Mouse (Mus musculus) liver, embryonic 13.5 days (tissue): Measurements from ENCODE around the gene Serpinb1c. TPM values are rescaled to one million over a fixed set of nuclear protein-coding genes. Genes with fewer than 3 reads are reported as not detected.
"Not testable (repeated sequence)": the region's sequence is repeated elsewhere in the genome, so short reads cannot be mapped to it uniquely, and the experiment has no call there.

Experiments
- ATAC-seq: fragments of 200-750 bp; cut with Nextera tagmentation; 2 replicates; pipeline ENCODE4 v1.8.0; 2017; ENCODE audit warnings: low read depth, mild to moderate bottlenecking, moderate number of reproducible peaks, moderate library complexity
- DNase-seq: peaks from one replicate; pipeline ENCODE4 v3.0.0; 2022
- H3K27ac ChIP-seq: fragments of 300-500 bp; sonication (generic); 2 replicates; pipeline ENCODE4 v1.5.1; 2015; ENCODE audit warnings: moderate library complexity, mild to moderate bottlenecking, inconsistent platforms
- H3K27me3 ChIP-seq: fragments of 300-500 bp; sonication (generic); 2 replicates; pipeline ENCODE4 v1.6.1; 2015; ENCODE audit warnings: mild to moderate bottlenecking, inconsistent platforms
- H3K36me3 ChIP-seq: fragments of 300-500 bp; sonication (generic); 2 replicates; pipeline ENCODE4 v1.6.1; 2015; ENCODE audit warnings: mild to moderate bottlenecking, inconsistent platforms
- H3K4me1 ChIP-seq: fragments of 300-500 bp; sonication (generic); replicated peaks from 2 replicates; pipeline ENCODE4 v1.6.1; 2015; ENCODE audit warnings: inconsistent platforms
- H3K4me2 ChIP-seq: fragments of 300-500 bp; sonication (generic); 2 replicates; pipeline ENCODE4 v1.6.1; 2015; ENCODE audit warnings: inconsistent platforms, mild to moderate bottlenecking, moderate library complexity
- H3K4me3 ChIP-seq: fragments of 300-500 bp; sonication (generic); replicated peaks from 2 replicates; pipeline ENCODE4 v1.5.1; 2015; ENCODE audit warnings: mild to moderate bottlenecking, inconsistent platforms
- H3K9ac ChIP-seq: fragments of 300-500 bp; sonication (generic); 2 replicates; pipeline ENCODE4 v1.6.1; 2015; ENCODE audit warnings: mild to moderate bottlenecking, inconsistent platforms
- H3K9me3 ChIP-seq: fragments of 300-500 bp; sonication (generic); replicated peaks from 2 replicates; pipeline ENCODE4 v1.6.1; 2016; ENCODE audit warnings: inconsistent platforms
- WGBS: fragments of 180-500 bp; shearing (Covaris S2); methylation state at CpG from one replicate; pipeline ENCODE4 v1.1.7; 2015; ENCODE audit not compliant: insufficient replicate concordance; 5-methylcytosine and 5-hydroxymethylcytosine counted together
- polyA plus RNA-seq: library from polyadenylated mRNA; unstranded; fragments of >200 nt; fragmentation: Nextera tagmentation; extraction: Ambion mirVana; gene quantifications from 2 replicates; pipeline ENCODE4 v1.2.1, GENCODE M21; 2015

Gene Serpinb1c
- polyA plus RNA-seq, 1 experiment from 2014 or later: not detected

GRCm38 (mm10) chr13:32864529-32864928 lies 33.5 kb downstream of the Serpinb1c start:
- not testable (repeated sequence) for H3K9me3 ChIP-seq, H3K4me2 ChIP-seq, H3K4me3 ChIP-seq, H3K27ac ChIP-seq, H3K9ac ChIP-seq, H3K27me3 ChIP-seq, DNase-seq, ATAC-seq, H3K4me1 ChIP-seq, H3K36me3 ChIP-seq
- 48% methylated on average over 3 of the region's 3 CpGs for WGBS

DNA sequence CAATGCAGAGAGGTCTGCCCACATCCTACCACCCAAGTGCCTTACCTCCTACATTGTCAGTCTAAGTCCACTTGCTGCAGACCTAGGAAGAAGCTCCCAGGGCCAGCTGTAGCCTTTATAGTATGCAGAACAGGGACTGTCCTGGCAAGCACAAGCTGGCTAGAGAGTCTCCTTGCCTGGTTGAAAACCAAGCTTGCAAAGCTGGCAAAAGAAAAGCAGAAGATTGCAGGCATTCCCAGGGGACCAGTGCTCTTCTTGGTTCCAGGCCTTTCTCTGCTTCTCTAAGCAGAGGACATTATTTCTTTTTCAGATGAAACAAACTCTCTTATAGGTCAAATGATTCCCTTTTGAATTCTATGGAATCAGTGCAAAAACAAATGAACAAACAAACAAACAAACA lies 34.6 kb downstream of the Serpinb1c start:
- DNase-seq: no peak

DNA sequence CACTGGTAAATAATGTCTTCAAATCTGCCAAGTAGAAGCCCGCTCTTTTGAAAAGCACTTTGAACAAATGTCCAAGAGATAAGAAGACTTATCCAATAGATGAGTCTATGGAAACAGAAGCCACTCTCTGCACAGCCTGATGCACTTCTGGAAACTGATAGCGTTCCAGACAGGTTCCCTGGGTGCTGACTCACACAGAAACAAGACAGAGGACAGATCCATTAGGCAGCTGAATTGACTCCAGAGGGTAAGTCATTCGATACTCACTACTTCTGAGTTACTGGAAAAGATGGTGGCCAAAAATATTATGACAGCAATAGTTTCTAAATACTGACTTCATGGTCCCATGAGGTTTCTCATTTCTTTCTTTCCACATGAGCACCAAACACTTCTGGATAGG lies 37.2 kb downstream of the Serpinb1c start:
- no peak for DNase-seq
- WGBS: 51% methylated on average over 3 of the region's 3 CpGs
- Histone ChIP-seq H3K4me3 (no peak overlapping the region), H3K27ac (no peak overlapping the region), H3K4me1 (no peaks in the 10 kb centered on the region), H3K9me3 (no peaks in the 10 kb centered on the region), H3K27me3 (no peaks in the 10 kb centered on the region), H3K36me3 (no peaks in the 10 kb centered on the region), H3K9ac (no peak overlapping the region), H3K4me2 (no peak overlapping the region)
- ATAC-seq: no peak

More for the DNA sequence above, 34.6 kb downstream of the Serpinb1c start:
- H3K4me3 ChIP-seq: no peak overlapping the region
- no peaks in the 10 kb centered on the region for H3K36me3 ChIP-seq
- H3K4me1 ChIP-seq: no peaks in the 10 kb centered on the region
- no peak overlapping the region for H3K4me2 ChIP-seq
- no peak for ATAC-seq
- H3K27me3 ChIP-seq: no peaks in the 10 kb centered on the region
- H3K9me3 ChIP-seq: no peaks in the 10 kb centered on the region
- no peak overlapping the region for H3K9ac ChIP-seq
- H3K27ac ChIP-seq: no peak overlapping the region

DNA sequence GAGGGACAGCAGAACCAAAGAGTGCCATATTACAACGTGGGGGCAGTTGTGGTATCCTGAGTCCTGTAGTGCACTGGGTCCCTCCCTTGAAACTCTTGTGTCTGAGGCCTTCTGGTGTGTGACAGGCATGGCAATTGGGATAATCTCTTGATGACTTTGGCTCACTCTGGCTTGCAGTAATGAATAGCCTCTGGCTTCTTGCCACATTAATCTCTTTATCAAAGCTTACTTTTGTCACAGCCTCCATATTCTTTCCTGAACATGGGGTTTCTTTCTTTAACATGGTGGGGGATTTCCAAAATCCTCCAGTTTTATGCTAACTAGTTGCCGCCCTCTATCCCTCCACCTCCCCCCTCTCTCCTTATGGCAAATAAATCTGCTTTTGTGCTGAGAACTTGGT lies 44.9 kb downstream of the Serpinb1c start:
- Histone ChIP-seq H3K27me3 (no peaks in the 10 kb centered on the region), H3K4me3 (no peak overlapping the region), H3K4me1 (0 out of 2 replicates have a peak, but pooled peaks cover 6% of the 10 kb centered on the region), H3K4me2 (no peak overlapping the region), H3K9me3 (no peaks in the 10 kb centered on the region), H3K9ac (no peak overlapping the region), H3K27ac (no peak overlapping the region), H3K36me3 (no peaks in the 10 kb centered on the region)
- 51% methylated on average over 2 of the region's 2 CpGs for WGBS
- ATAC-seq: no peak
- DNase-seq: no peak

DNA sequence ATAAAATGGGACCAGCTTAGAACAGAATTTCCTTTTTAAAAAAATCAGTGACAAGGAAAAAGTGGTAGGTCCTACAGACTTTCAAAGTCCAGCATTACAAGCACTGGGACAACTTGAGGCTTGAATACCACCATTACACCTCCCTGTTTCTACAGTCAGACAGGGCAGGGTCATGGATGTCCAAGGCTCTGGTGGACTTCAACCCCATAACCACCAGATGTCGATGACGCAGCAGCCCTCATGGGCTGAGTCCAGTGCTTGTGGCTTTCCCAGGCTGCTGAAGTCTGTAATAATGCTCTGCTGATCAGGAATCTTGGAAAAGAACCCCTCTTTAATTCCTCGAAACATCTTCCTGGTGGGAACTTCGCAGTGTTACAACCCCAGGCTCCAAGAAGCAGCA lies 45.5 kb downstream of the Serpinb1c start:
- no peaks in the 10 kb centered on the region for H3K27me3 ChIP-seq
- H3K4me2 ChIP-seq: no peak overlapping the region
- no peak overlapping the region for H3K27ac ChIP-seq
- WGBS: 58% methylated on average over 4 of the region's 4 CpGs
- DNase-seq (no peak), ATAC-seq (no peak)
- no peaks in the 10 kb centered on the region for H3K36me3 ChIP-seq
- no peak overlapping the region for H3K4me3 ChIP-seq
- 0 out of 2 replicates have a peak, but pooled peaks cover 6% of the 10 kb centered on the region for H3K4me1 ChIP-seq
- no peak overlapping the region for H3K9ac ChIP-seq
- H3K9me3 ChIP-seq: no peaks in the 10 kb centered on the region

DNA sequence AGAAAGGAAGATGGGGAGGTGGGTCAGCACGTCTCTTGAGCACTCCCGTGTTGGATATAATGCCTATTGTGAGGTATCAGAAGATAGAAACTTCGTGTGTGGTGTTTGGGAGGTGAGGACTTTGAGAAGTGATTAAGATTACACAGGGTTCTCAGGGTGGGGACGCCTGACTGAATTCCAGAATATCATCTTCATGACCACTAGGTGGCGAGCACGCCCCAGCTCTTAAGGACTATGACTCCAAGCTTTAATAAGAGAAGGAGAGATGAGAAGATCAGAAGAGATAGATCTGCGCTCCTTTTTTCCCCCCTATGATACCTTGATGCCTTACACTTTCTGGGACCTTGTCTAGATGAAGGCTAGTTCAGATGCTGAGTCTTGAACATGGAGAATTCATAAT lies 46.0 kb downstream of the Serpinb1c start:
- 7% methylated on average over 7 of the region's 7 CpGs for WGBS
- Histone ChIP-seq H3K4me2 (no peak overlapping the region), H3K4me3 (no peak overlapping the region), H3K36me3 (no peaks in the 10 kb centered on the region), H3K4me1 (0 out of 2 replicates have a peak, but pooled peaks cover 6% of the 10 kb centered on the region), H3K27ac (no peak overlapping the region), H3K9ac (no peak overlapping the region), H3K9me3 (no peaks in the 10 kb centered on the region), H3K27me3 (no peaks in the 10 kb centered on the region)
- ATAC-seq (peak; percentile 55; the same call in 1 of the 2 replicates), DNase-seq (no peak)

DNA sequence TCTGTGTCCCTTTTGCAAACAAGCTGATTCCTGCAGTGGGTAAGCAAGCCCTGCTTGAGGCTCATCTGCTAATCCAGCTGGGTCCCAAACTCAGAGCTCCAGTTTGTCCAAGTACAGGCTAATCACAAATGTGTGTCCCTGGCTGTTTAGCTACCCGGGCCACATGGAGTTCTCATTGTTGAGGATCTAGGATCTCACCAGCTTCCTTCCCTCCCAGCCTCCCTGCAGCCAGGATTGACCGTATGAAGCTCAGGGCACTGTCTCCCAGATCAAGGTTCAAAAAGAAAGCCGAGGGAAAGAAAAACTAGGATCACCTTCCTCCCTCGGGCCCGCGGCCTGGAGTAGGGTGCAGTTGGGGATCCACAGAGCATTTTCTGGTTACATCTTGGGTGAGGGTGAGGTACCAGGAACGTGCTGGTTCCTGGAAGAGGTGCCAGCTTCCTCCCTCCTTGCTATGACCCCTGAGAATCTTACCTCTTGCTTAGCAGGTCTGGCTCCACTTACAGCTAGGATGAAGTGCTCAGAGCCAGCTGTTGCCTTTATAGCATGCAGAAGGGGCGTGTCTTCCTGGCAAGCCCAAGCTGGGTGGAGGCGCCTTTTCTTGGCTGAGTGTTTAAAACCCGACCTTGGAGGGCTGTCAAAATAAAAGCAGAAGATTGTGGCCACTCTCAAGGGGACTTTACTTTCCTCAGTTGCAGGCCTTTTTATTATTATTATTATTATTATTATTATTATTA lies 47.2 kb downstream of the Serpinb1c start, which contains the start of gene Serpinb1a:
Gene Serpinb1a (minus strand): TSS at position 518 of the 737 bp plus-strand sequence.
- 0 out of 2 replicates have a peak within 1 kb of the TSS, but pooled peaks have one; percentile 8 for H3K4me3 ChIP-seq
- 0 out of 2 replicates have a peak within 1 kb of the TSS, but pooled peaks have one; percentile 19 for H3K4me2 ChIP-seq
- 0 out of 2 replicates have a peak, but pooled peaks cover 6% of the 10 kb centered on the region for H3K4me1 ChIP-seq
- DNase-seq (no peak), ATAC-seq (no peak)
- no peaks in the 10 kb centered on the region for H3K27me3 ChIP-seq
- 40% methylated on average over 10 of the region's 10 CpGs for WGBS
- H3K9me3 ChIP-seq: no peaks in the 10 kb centered on the region
- H3K36me3 ChIP-seq: no peaks in the 10 kb centered on the region
- H3K9ac ChIP-seq: no peak within 1 kb of the TSS
- H3K27ac ChIP-seq: no peak within 1 kb of the TSS

- Histone ChIP-seq H3K27ac (no peak overlapping the region), H3K9me3 (no peaks in the 10 kb centered on the region), H3K4me1 (0 out of 2 replicates have a peak, but pooled peaks cover 6% of the 10 kb centered on the region), H3K27me3 (no peaks in the 10 kb centered on the region), H3K4me2 (0 out of 2 replicates have a peak overlapping the region, but pooled peaks have one; percentile 1), H3K4me3 (no peak overlapping the region), H3K9ac (no peak overlapping the region), H3K36me3 (no peaks in the 10 kb centered on the region)
- 31% methylated on average over 1 of the region's 1 CpGs for WGBS
- ATAC-seq (no peak), DNase-seq (no peak)
Observed at GRCm38 (mm10) chr13:32850156-32850555, 47.9 kb downstream of the Serpinb1c start.

DNA sequence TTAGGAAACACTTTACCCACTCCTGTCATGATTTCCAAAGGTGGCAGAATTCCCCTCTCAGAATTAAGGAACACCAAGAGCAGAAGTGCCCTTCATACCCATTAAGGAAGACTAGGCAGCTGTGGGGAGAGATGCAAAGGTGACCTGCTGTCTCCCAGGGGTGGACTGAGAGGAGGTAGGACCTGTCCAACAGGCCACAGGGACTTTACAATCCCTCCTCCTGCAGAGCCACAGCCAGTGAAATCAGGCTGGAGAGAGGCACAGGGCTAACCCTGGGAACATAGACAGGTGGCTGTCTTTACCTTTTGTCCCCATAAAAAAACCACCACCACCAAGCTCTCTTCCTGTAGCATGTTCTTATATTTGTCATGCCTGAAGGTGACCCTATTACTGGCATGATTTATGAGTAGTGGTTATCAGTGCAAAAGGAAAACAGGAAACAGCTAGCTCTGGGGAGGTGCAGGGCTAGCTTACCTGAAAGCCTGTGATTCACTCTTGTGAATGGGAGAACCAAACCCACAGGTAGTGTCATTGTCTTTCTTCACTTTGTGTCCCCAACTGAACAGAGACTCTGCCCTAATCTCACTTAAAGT lies 48.4 kb downstream of the Serpinb1c start:
- Histone ChIP-seq H3K4me1 (0 out of 2 replicates have a peak, but pooled peaks cover 6% of the 10 kb centered on the region), H3K4me2 (0 out of 2 replicates have a peak overlapping the region, but pooled peaks have one; percentile 1), H3K36me3 (no peaks in the 10 kb centered on the region), H3K27me3 (no peaks in the 10 kb centered on the region), H3K4me3 (no peak overlapping the region), H3K9ac (no peak overlapping the region), H3K9me3 (no peaks in the 10 kb centered on the region), H3K27ac (no peak overlapping the region; the same call in 1 of the 2 replicates)
- DNase-seq (no peak), ATAC-seq (no peak)

DNA sequence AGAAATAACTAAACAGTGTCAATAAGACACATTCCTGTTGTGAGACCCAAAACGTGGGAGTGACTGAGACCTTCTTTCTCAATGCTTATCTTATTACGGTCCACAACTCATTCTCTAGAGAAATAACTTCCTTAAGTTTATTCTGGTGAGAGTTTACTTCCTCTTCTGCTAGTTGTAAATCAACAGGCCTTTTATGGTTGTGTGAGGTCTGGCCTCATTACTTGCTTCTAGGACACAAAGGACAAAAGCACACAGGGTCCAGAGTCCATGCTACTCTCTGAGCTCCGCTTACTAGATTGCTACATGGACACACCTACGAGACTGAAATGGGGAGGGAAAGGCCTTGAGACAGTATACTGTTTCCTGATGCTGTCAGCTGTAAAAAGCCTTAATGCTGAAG lies 48.9 kb downstream of the Serpinb1c start:
- H3K4me1 ChIP-seq: 0 out of 2 replicates have a peak, but pooled peaks cover 6% of the 10 kb centered on the region
- DNase-seq (no peak), ATAC-seq (peak; percentile 47; the same call in 1 of the 2 replicates)
- 28% methylated on average over 4 of the region's 4 CpGs for WGBS
- H3K27me3 ChIP-seq: no peaks in the 10 kb centered on the region
- no peaks in the 10 kb centered on the region for H3K36me3 ChIP-seq
- H3K9me3 ChIP-seq: no peaks in the 10 kb centered on the region
- H3K4me2 ChIP-seq: 0 out of 2 replicates have a peak overlapping the region, but pooled peaks have one; percentile 1
- no peak overlapping the region; the same call in 1 of the 2 replicates for H3K27ac ChIP-seq
- no peak overlapping the region for H3K4me3 ChIP-seq
- no peak overlapping the region for H3K9ac ChIP-seq

DNA sequence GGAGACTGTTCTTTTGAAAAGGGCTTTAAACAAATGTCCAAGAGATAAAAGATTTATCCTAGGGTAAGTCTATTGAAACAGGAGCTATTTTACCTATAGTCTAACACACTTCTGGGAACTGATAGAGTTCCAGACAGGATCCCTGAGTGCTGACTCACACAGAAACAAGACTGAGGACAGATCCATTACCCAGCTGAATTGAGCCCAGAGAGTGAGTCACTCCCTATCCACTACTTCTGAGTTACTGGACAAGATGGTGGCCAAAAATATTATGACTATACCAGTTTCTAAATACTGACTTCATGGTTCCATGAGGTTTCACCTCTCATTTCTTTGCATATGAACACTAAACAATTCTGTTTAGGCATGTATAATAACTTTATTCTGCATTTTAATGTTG lies 51.8 kb downstream of the Serpinb1c start:
- no peak overlapping the region for H3K9ac ChIP-seq
- no peak overlapping the region for H3K4me3 ChIP-seq
- H3K4me1 ChIP-seq: 0 out of 2 replicates have a peak, but pooled peaks cover 6% of the 10 kb centered on the region
- no peaks in the 10 kb centered on the region for H3K27me3 ChIP-seq
- no peak for DNase-seq
- H3K9me3 ChIP-seq: no peaks in the 10 kb centered on the region
- H3K27ac ChIP-seq: no peak overlapping the region
- no peak for ATAC-seq
- H3K4me2 ChIP-seq: no peak overlapping the region
- no peaks in the 10 kb centered on the region for H3K36me3 ChIP-seq
